Mouse (Mus musculus): ENCODE results near the gene Utp3.

- no peak for TF ChIP-seq POLR2A (IDR thresholded peaks at IDR 0.05; ENCODE audit: insufficient read depth, low read depth, low read length)
- no peak for TF ChIP-seq CTCF (IDR thresholded peaks at IDR 0.05; ENCODE audit: insufficient read depth, low read depth, low read length)
These were observed 33.1 kb downstream of the Utp3 start for GRCm38 (mm10) chr5:88587211-88587934.
